Mouse (Mus musculus): ENCODE results near the gene Aldh1l1. TPM values are rescaled to one million over a fixed set of nuclear protein-coding genes. Genes with fewer than 3 reads are reported as not detected.

Gene Aldh1l1
- polyA plus RNA-seq, 1 experiment = 253 TPM

DNA sequence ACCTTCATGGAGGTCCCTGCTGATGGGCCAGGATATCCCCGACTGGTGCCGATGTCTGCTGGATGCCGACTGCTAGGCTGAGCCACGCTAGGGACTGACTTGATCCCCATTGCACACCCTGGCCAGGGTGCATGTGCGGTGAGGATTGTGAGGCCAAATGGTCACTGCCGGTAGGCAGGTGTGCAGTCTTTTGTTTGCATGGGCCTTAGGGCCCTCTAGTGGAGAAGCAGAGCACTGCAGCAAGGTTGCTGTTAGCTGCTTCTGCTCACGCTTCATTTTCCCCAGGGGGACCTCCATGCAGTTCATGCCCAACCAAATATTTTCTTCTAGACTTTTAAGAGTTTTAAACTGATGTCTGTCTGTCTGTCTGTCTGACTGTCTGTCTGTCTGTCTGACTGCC is 120.3 kb downstream of the Aldh1l1 start:
- H3K27ac ChIP-seq (ENCODE audit: insufficient read depth, low read depth, low read length) = no peak overlapping the region
- peak; percentile 72 for DNase-seq
- 23% methylated on average over 7 of the region's 7 CpGs for WGBS
- no peaks in the 10 kb centered on the region for H3K36me3 ChIP-seq (ENCODE audit: control insufficient read depth, insufficient read depth, low read length)
- TF ChIP-seq POLR2A (IDR thresholded peaks at IDR 0.05; ENCODE audit: low read depth, low read length) = no peak
- TF ChIP-seq CTCF (conservative IDR thresholded peaks at IDR 0.05; ENCODE audit: insufficient read depth, insufficient read length, low read depth, low read length) = peak; percentile 88
- no peaks in the 10 kb centered on the region for H3K27me3 ChIP-seq (replicated peaks; ENCODE audit: control insufficient read depth, insufficient read depth, low read length)
- no peak overlapping the region for H3K4me3 ChIP-seq (ENCODE audit: insufficient read depth, low read depth, low read length)
- peaks cover 5% of the 10 kb centered on the region for H3K4me1 ChIP-seq (ENCODE audit: control insufficient read depth, insufficient read depth, low read length)

DNA sequence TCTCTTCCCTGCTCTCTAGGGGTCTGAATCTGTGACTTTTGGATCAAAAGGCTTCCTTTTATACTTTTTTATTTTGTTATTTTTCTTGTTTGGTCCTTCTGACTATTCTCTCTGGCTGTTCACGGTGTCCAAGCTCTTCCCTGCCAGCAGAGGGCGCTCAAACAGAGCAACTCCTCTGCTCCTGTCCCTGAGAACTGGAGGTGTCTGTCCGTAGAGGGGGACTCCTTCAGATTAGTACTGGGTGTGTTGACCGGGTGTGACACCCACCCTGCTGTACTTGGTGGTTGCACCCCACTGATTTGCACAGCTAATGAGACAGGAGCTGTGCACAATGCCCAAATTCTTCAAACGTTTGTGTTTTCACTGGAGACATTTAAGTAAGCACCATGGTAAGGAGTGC is 121.0 kb downstream of the Aldh1l1 start:
- Histone ChIP-seq H3K27me3 (replicated peaks; ENCODE audit: control insufficient read depth, insufficient read depth, low read length) (no peaks in the 10 kb centered on the region), H3K4me3 (ENCODE audit: insufficient read depth, low read depth, low read length) (no peak overlapping the region), H3K4me1 (ENCODE audit: control insufficient read depth, insufficient read depth, low read length) (peaks cover 5% of the 10 kb centered on the region), H3K36me3 (ENCODE audit: control insufficient read depth, insufficient read depth, low read length) (no peaks in the 10 kb centered on the region), H3K27ac (ENCODE audit: insufficient read depth, low read depth, low read length) (no peak overlapping the region)
- TF ChIP-seq POLR2A (IDR thresholded peaks at IDR 0.05; ENCODE audit: low read depth, low read length) = no peak
- TF ChIP-seq CTCF (conservative IDR thresholded peaks at IDR 0.05; ENCODE audit: insufficient read depth, insufficient read length, low read depth, low read length) = peak; percentile 87
- DNase-seq = peak; percentile 69
- 14% methylated on average over 5 of the region's 5 CpGs for WGBS

DNA sequence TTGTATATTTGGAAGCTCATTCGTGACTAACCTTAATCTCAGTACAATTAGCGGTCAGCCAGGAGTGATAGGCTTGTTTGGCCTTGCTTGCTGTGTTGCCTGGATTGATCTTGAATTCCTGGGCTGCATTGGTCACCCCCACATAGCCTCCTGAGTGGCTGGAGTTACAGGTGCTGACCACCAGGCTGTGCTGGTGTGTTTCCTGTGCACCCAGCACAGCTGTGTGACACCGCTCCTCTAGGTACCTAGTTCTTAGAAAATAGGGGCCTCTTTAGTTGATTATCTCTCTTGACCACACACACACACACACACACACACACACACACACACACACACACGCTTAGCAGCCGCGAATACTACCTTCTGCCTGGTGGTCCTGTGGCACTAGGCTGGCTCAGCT is 122.0 kb downstream of the Aldh1l1 start:
- no peak overlapping the region for H3K4me3 ChIP-seq (ENCODE audit: insufficient read depth, low read depth, low read length)
- H3K27ac ChIP-seq (ENCODE audit: insufficient read depth, low read depth, low read length) = no peak overlapping the region
- H3K27me3 ChIP-seq (replicated peaks; ENCODE audit: control insufficient read depth, insufficient read depth, low read length) = no peaks in the 10 kb centered on the region
- TF ChIP-seq POLR2A (IDR thresholded peaks at IDR 0.05; ENCODE audit: low read depth, low read length) = no peak
- peak; percentile 49; the same call in 1 of the 2 replicates for TF ChIP-seq CTCF (conservative IDR thresholded peaks at IDR 0.05; ENCODE audit: insufficient read depth, insufficient read length, low read depth, low read length)
- no peak for DNase-seq
- H3K36me3 ChIP-seq (ENCODE audit: control insufficient read depth, insufficient read depth, low read length) = no peaks in the 10 kb centered on the region
- H3K4me1 ChIP-seq (ENCODE audit: control insufficient read depth, insufficient read depth, low read length) = peaks cover 5% of the 10 kb centered on the region
- WGBS = 72% methylated on average over 6 of the region's 6 CpGs

DNA sequence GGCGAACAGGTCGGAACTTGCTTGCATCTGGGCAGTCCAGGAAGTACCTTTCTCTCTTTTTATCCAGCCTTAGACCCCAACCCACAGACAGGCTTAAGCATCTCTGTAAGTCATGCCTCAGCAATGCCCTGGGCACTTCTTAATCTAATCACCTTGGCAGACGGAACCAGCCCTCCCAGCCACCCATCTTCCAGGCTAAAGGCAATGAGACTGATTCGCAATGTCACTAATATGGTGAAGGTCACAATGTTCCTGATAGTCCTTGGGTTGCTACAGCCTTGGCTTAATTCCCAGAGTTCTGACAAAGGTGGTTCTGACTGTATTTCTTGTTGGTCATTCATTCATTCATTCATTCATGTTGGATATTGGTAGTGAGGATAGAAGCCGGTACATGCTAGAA is 124.0 kb downstream of the Aldh1l1 start:
- 93% methylated on average over 5 of the region's 5 CpGs for WGBS
- no peak overlapping the region for H3K27ac ChIP-seq (ENCODE audit: insufficient read depth, low read depth, low read length)
- H3K27me3 ChIP-seq (replicated peaks; ENCODE audit: control insufficient read depth, insufficient read depth, low read length) = no peaks in the 10 kb centered on the region
- TF ChIP-seq CTCF (conservative IDR thresholded peaks at IDR 0.05; ENCODE audit: insufficient read depth, insufficient read length, low read depth, low read length) = no peak
- TF ChIP-seq POLR2A (IDR thresholded peaks at IDR 0.05; ENCODE audit: low read depth, low read length) = no peak
- no peaks in the 10 kb centered on the region for H3K36me3 ChIP-seq (ENCODE audit: control insufficient read depth, insufficient read depth, low read length)
- H3K4me1 ChIP-seq (ENCODE audit: control insufficient read depth, insufficient read depth, low read length) = peaks cover 1% of the 10 kb centered on the region
- H3K4me3 ChIP-seq (ENCODE audit: insufficient read depth, low read depth, low read length) = no peak overlapping the region
- no peak for DNase-seq

DNA sequence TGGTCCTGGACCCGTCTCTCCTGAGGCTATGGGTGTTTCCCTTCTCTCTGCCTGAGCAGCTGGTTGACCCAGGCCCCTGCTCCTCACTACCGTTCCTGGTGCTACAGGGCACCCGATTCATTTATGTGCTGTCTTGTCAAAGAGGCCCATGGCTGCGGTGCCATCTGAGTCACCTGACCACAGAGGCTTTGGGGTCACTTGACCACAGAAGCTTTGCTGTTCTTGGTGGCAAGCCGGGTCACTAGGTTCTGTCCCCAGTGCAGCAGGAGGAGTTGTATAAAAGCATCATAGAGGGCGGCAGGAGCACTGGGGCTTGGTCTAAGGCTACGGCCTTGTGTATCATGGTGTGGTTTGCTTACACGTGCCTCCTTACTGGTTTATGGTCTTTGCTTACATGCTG is 127.0 kb downstream of the Aldh1l1 start:
- no peaks in the 10 kb centered on the region for H3K36me3 ChIP-seq (ENCODE audit: control insufficient read depth, insufficient read depth, low read length)

DNA sequence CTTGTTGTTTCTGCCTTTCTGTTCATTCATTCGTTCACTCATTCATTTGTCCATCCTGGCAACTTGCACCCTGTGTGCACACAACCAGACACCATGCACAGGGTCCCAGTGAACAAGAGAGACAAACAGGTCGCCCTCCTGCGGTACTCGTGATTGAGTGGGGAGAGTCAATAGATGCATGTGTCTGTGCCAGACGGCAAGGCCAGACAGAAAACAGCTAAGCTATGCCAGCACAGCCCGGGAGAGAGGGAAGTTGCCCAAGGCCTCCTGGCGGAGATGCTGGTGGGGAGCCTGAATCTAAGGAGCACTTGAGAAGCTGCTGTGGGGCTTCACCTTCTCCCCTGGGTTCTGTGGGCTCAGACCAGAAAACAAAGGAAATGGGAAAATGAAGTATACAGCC is 129.1 kb downstream of the Aldh1l1 start:
- H3K27me3 ChIP-seq (replicated peaks; ENCODE audit: control insufficient read depth, insufficient read depth, low read length) = no peaks in the 10 kb centered on the region
- H3K4me3 ChIP-seq (ENCODE audit: insufficient read depth, low read depth, low read length) = no peak overlapping the region
- H3K4me1 ChIP-seq (ENCODE audit: control insufficient read depth, insufficient read depth, low read length) = peaks cover 6% of the 10 kb centered on the region; the same call in 1 of the 2 replicates
- TF ChIP-seq POLR2A (IDR thresholded peaks at IDR 0.05; ENCODE audit: low read depth, low read length) (no peak), CTCF (conservative IDR thresholded peaks at IDR 0.05; ENCODE audit: insufficient read depth, insufficient read length, low read depth, low read length) (no peak)
- 82% methylated on average over 7 of the region's 7 CpGs for WGBS
- no peak for DNase-seq
- no peak overlapping the region for H3K27ac ChIP-seq (ENCODE audit: insufficient read depth, low read depth, low read length)
- no peaks in the 10 kb centered on the region for H3K36me3 ChIP-seq (ENCODE audit: control insufficient read depth, insufficient read depth, low read length)

More for the DNA sequence above, 127.0 kb downstream of the Aldh1l1 start:
- Histone ChIP-seq H3K4me3 (ENCODE audit: insufficient read depth, low read depth, low read length) (no peak overlapping the region), H3K27ac (ENCODE audit: insufficient read depth, low read depth, low read length) (no peak overlapping the region), H3K27me3 (replicated peaks; ENCODE audit: control insufficient read depth, insufficient read depth, low read length) (no peaks in the 10 kb centered on the region), H3K4me1 (ENCODE audit: control insufficient read depth, insufficient read depth, low read length) (no peaks in the 10 kb centered on the region)
- 88% methylated on average over 8 of the region's 8 CpGs for WGBS
- DNase-seq = no peak
- TF ChIP-seq POLR2A (IDR thresholded peaks at IDR 0.05; ENCODE audit: low read depth, low read length) = no peak
- no peak for TF ChIP-seq CTCF (conservative IDR thresholded peaks at IDR 0.05; ENCODE audit: insufficient read depth, insufficient read length, low read depth, low read length)

DNA sequence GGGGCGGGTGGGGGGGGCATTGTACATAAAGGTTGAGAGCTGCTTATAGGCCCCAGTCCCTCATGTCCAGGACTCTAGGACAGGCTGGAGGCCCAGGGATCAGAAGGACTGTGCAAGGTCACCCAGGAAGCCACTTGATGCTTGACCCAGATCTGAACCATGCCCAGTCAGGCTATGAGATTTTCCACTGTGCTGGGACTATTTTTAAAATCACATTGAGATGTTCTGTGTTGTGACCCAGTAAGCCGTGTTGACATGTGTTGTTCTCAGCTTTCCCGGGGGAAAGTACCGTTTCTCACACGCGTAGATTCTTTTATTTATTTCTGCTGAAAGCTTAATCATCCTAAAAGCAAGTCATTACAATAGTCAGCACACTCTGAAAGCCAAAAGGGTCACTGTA is 129.8 kb downstream of the Aldh1l1 start:
- WGBS = 77% methylated on average over 6 of the region's 6 CpGs
- no peak for TF ChIP-seq POLR2A (IDR thresholded peaks at IDR 0.05; ENCODE audit: low read depth, low read length)
- no peak for TF ChIP-seq CTCF (conservative IDR thresholded peaks at IDR 0.05; ENCODE audit: insufficient read depth, insufficient read length, low read depth, low read length)
- no peak for DNase-seq

More for the DNA sequence above, 129.8 kb downstream of the Aldh1l1 start:
- Histone ChIP-seq H3K27me3 (replicated peaks; ENCODE audit: control insufficient read depth, insufficient read depth, low read length) (no peaks in the 10 kb centered on the region), H3K27ac (ENCODE audit: insufficient read depth, low read depth, low read length) (no peak overlapping the region), H3K36me3 (ENCODE audit: control insufficient read depth, insufficient read depth, low read length) (no peaks in the 10 kb centered on the region), H3K4me3 (ENCODE audit: insufficient read depth, low read depth, low read length) (no peak overlapping the region), H3K4me1 (ENCODE audit: control insufficient read depth, insufficient read depth, low read length) (peaks cover 6% of the 10 kb centered on the region; the same call in 1 of the 2 replicates)

Measured in kidney, adult 2 months (tissue).